In genomic region chr17:21579493-21580175, GRCm38 (mm10) we compare ENCODE assay signal across 7 mouse cellular contexts. TPM values are rescaled to one million over a fixed set of nuclear protein-coding genes. Genes with fewer than 3 reads are reported as not detected.
DNase-seq lines count a peak whose midpoint lies in the region; ATAC-seq and TF ChIP-seq lines count a peak whose summit lies in the region.

No protein-coding gene starts in this region.

- no peaks in the 10 kb centered on the region for H3K36me3 ChIP-seq in testis, adult 2 months (ENCODE audit: control insufficient read depth, insufficient read depth, low read length)
- H3K36me3 ChIP-seq in intestine, embryonic 16.5 days (ENCODE audit: control insufficient read depth, insufficient read depth, low read length), result peaks cover 13% of the 10 kb centered on the region
- peaks cover 29% of the 10 kb centered on the region for H3K36me3 ChIP-seq in liver, embryonic 15.5 days (replicated peaks)

- no peak for TF ChIP-seq POLR2A in testis, adult 2 months (IDR thresholded peaks at IDR 0.05; ENCODE audit: control insufficient read depth, low read depth, low read length)
- TF ChIP-seq POLR2A in olfactory bulb, adult 2 months (IDR thresholded peaks at IDR 0.05; ENCODE audit: insufficient read depth, low read depth, low read length), result no peak

- H3K9ac ChIP-seq in intestine, embryonic 16.5 days (ENCODE audit: low read depth, low read length), result no peak overlapping the region
- H3K9ac ChIP-seq in liver, embryonic 15.5 days, result no peak overlapping the region

- no peak overlapping the region for H3K4me3 ChIP-seq in testis, adult 2 months (ENCODE audit: control insufficient read depth, low read depth, low read length)
- H3K4me3 ChIP-seq in intestine, embryonic 16.5 days (ENCODE audit: low read length), result no peak overlapping the region
- no peak overlapping the region for H3K4me3 ChIP-seq in liver, embryonic 15.5 days (replicated peaks)
- no peak overlapping the region for H3K4me3 ChIP-seq in olfactory bulb, adult 2 months (ENCODE audit: insufficient read depth, low read depth, low read length)

- 0 out of 2 replicates have a peak, but pooled peaks have one; percentile 2 for TF ChIP-seq CTCF in testis, adult 2 months (IDR thresholded peaks at IDR 0.05; ENCODE audit: control insufficient read depth, insufficient read depth, insufficient replicate concordance, low read depth, low read length)
- 0 out of 2 replicates have a peak, but pooled peaks have one; percentile 10 for TF ChIP-seq CTCF in olfactory bulb, adult 2 months (IDR thresholded peaks at IDR 0.05; ENCODE audit: insufficient read depth, low read depth, low read length)

- peak; percentile 89 for ATAC-seq in intestine, embryonic 16.5 days
- ATAC-seq in liver, embryonic 15.5 days (ENCODE audit: insufficient read depth), result peak; percentile 82

- H3K9me3 ChIP-seq in intestine, embryonic 16.5 days (ENCODE audit: control insufficient read depth, low read length), result no peaks in the 10 kb centered on the region
- no peaks in the 10 kb centered on the region for H3K9me3 ChIP-seq in liver, embryonic 15.5 days (replicated peaks)

- H3K4me1 ChIP-seq in testis, adult 2 months (ENCODE audit: control insufficient read depth, insufficient read depth, low read length), result no peaks in the 10 kb centered on the region
- H3K4me1 ChIP-seq in intestine, embryonic 16.5 days (ENCODE audit: control insufficient read depth, insufficient read depth, low read length), result no peaks in the 10 kb centered on the region
- H3K4me1 ChIP-seq in liver, embryonic 15.5 days (replicated peaks), result 0 out of 2 replicates have a peak, but pooled peaks cover 5% of the 10 kb centered on the region
- no peaks in the 10 kb centered on the region for H3K4me1 ChIP-seq in olfactory bulb, adult 2 months (ENCODE audit: control insufficient read depth, insufficient read depth, low read length)

- no peak overlapping the region for H3K4me2 ChIP-seq in intestine, embryonic 16.5 days (ENCODE audit: low read depth, low read length)
- H3K4me2 ChIP-seq in liver, embryonic 15.5 days, result no peak overlapping the region

- no peak overlapping the region for H3K27ac ChIP-seq in testis, adult 2 months (ENCODE audit: control insufficient read depth, insufficient read depth, low read depth, low read length)
- H3K27ac ChIP-seq in intestine, embryonic 16.5 days (ENCODE audit: low read length), result no peak overlapping the region
- no peak overlapping the region for H3K27ac ChIP-seq in liver, embryonic 15.5 days (replicated peaks)
- no peak overlapping the region for H3K27ac ChIP-seq in olfactory bulb, adult 2 months (ENCODE audit: insufficient read depth, low read depth, low read length)

- WGBS in intestine, embryonic 16.5 days, result 28% methylated on average over 5 of the region's 5 CpGs
- WGBS in liver, embryonic 15.5 days (ENCODE audit: insufficient replicate concordance), result 14% methylated on average over 5 of the region's 5 CpGs
- WGBS in olfactory bulb, adult 2 months, result 26% methylated on average over 5 of the region's 5 CpGs

- no peak for DNase-seq in testis, postnatal 10 days (ENCODE audit: low spot score)
- DNase-seq in adipocyte (ENCODE audit: low spot score), result peak; percentile 82
- DNase-seq in fibroblast of lung, adult 2 months (ENCODE audit: low read depth), result peak; percentile 43

- no peaks in the 10 kb centered on the region for H3K27me3 ChIP-seq in testis, adult 2 months (ENCODE audit: control insufficient read depth, insufficient read depth, low read length)
- H3K27me3 ChIP-seq in intestine, embryonic 16.5 days (replicated peaks; ENCODE audit: control insufficient read depth, insufficient read depth, low read length), result no peaks in the 10 kb centered on the region
- no peaks in the 10 kb centered on the region for H3K27me3 ChIP-seq in liver, embryonic 15.5 days

RNA-seq across cellular contexts. Expression of gene Zfp948, which starts 12.8 kb away (rescaled TPM):
- 0.47 TPM in 2 replicates for polyA plus RNA-seq in testis, adult 2 months (2012; rRNA removed)
- 17.7 and 18.2 TPM in 2 replicates for polyA plus RNA-seq in intestine, embryonic 16.5 days (2015; fragmentation: Nextera tagmentation; extraction: Ambion mirVana)
- polyA plus RNA-seq in liver, embryonic 15.5 days (2015; fragmentation: Nextera tagmentation; extraction: Ambion mirVana), result 4.1 TPM in 2 replicates
- polyA plus RNA-seq in olfactory bulb, adult 2 months (2012; ENCODE audit: insufficient read depth, insufficient read length, low replicate concordance, missing spikeins), result not detected in 2 replicates

RNA-seq across cellular contexts. Expression of gene Zfp52, which starts 44.3 kb away (rescaled TPM):
- polyA plus RNA-seq in testis, adult 2 months (2012; rRNA removed), result 0.13 and 0.31 TPM in 2 replicates
- 3.1 and 3.4 TPM in 2 replicates for polyA plus RNA-seq in intestine, embryonic 16.5 days (2015; fragmentation: Nextera tagmentation; extraction: Ambion mirVana)
- polyA plus RNA-seq in liver, embryonic 15.5 days (2015; fragmentation: Nextera tagmentation; extraction: Ambion mirVana), result 0.83 and 0.94 TPM in 2 replicates
- polyA plus RNA-seq in olfactory bulb, adult 2 months (2012; ENCODE audit: insufficient read depth, insufficient read length, low replicate concordance, missing spikeins), result not detected in 2 replicates
